Mouse (Mus musculus): ENCODE measurements around the gene Unc5b. TPM values are rescaled to one million over a fixed set of nuclear protein-coding genes. Genes with fewer than 3 reads are reported as not detected.

Unc5b gene
- total and polyA plus RNA-seq, 3 experiments, result 0.04 to 0.21 (median 0.06) TPM

- Histone ChIP-seq H3K9ac (ENCODE audit: insufficient read depth, low read depth) (no peak overlapping the region), H3K4me1 (ENCODE audit: control insufficient read depth in 1 of 2, insufficient read depth in 2 of 2) (peaks cover 14 to 35% of the 10 kb centered on the region in 2 experiments), H3K27ac (ENCODE audit: insufficient read depth, low read depth) (no peak overlapping the region), H3K9me3 (replicated peaks; ENCODE audit: low read length) (no peaks in the 10 kb centered on the region), H3K79me2 (replicated peaks; ENCODE audit: control insufficient read depth, extremely low read depth, insufficient read depth, poor library complexity, severe bottlenecking) (no peaks in the 10 kb centered on the region), H3K4me3 (replicated peaks in 1 of 3; ENCODE audit: low read depth in 2 of 3, low read length in 2 of 3, poor library complexity in 1 of 3) (no peak overlapping the region), H3K27me3 (replicated peaks) (peaks cover 97% of the 10 kb centered on the region), H3K4me2 (ENCODE audit: insufficient read depth, low read depth, poor library complexity, severe bottlenecking) (no peak overlapping the region), H3K36me3 (replicated peaks in 1 of 2; ENCODE audit: control insufficient read depth in 1 of 2, insufficient read depth in 1 of 2, low read length in 1 of 2) (no peaks in the 10 kb centered on the region)
- in situ Hi-C loops (cut with MboI; ENCODE audit: low pct_ligation_motif_present, low pct_unique_long_range_greater_than_20kb, low sequenced_read_pairs), result no loop called here
- dilution Hi-C loops (cut with MboI; ENCODE audit: extremely low pct_ligation_motif_present, extremely low pct_unique_long_range_greater_than_20kb, low sequenced_read_pairs), result no loop called here
- no peak for DNase-seq (ENCODE audit: extremely low read depth)
- no peak for TF ChIP-seq SIN3A (IDR thresholded peaks at IDR 0.05; ENCODE audit: low read length)
- TF ChIP-seq POLR2A (IDR thresholded peaks at IDR 0.05; ENCODE audit: low read depth, low read length), result no peak
- TF ChIP-seq NRF1 (IDR thresholded peaks at IDR 0.05; ENCODE audit: low read depth, low read length), result no peak
- no peak for TF ChIP-seq BHLHE40 (IDR thresholded peaks at IDR 0.05; ENCODE audit: low read depth, low read length)
- TF ChIP-seq IRF4 (IDR thresholded peaks at IDR 0.05; ENCODE audit: low read depth, low read length), result no peak
- no peak for TF ChIP-seq MEF2A (IDR thresholded peaks at IDR 0.05; ENCODE audit: borderline replicate concordance, low read depth, low read length)
- no peak for TF ChIP-seq RCOR1 (conservative IDR thresholded peaks at IDR 0.05; ENCODE audit: low read depth, low read length)
- no peak for TF ChIP-seq KAT2A (IDR thresholded peaks at IDR 0.05; ENCODE audit: insufficient replicate concordance, low read length)
- no peak for TF ChIP-seq EP300 (IDR thresholded peaks at IDR 0.05; ENCODE audit: low read length)
- TF ChIP-seq SMC3 (IDR thresholded peaks at IDR 0.05; ENCODE audit: low read depth, low read length), result no peak
- TF ChIP-seq CTCF (conservative IDR thresholded peaks at IDR 0.05 in 1 of 2, IDR thresholded peaks at IDR 0.05 in 1 of 2; ENCODE audit: low read depth in 2 of 2, low read length in 2 of 2), result no peak
- TF ChIP-seq JUND (conservative IDR thresholded peaks at IDR 0.05; ENCODE audit: low read depth, low read length), result no peak
- no peak for TF ChIP-seq ETS1 (conservative IDR thresholded peaks at IDR 0.05; ENCODE audit: low read depth, low read length)
- TF ChIP-seq USF2 (conservative IDR thresholded peaks at IDR 0.05; ENCODE audit: low read depth, low read length), result no peak
- TF ChIP-seq UBTF (IDR thresholded peaks at IDR 0.05; ENCODE audit: low read depth, low read length), result no peak
- no peak for TF ChIP-seq ZKSCAN1 (IDR thresholded peaks at IDR 0.05; ENCODE audit: borderline replicate concordance, low read depth, low read length)
- TF ChIP-seq MAX (IDR thresholded peaks at IDR 0.05; ENCODE audit: low read length), result no peak
- TF ChIP-seq MAZ (IDR thresholded peaks at IDR 0.05; ENCODE audit: low read depth, low read length), result no peak
- TF ChIP-seq HCFC1 (IDR thresholded peaks at IDR 0.05; ENCODE audit: low read depth, low read length), result no peak
Observed at GRCm38 (mm10) chr10:60806207-60806538, 25.2 kb downstream of the Unc5b start.

GRCm38 (mm10) chr10:60805436-60806206 lies 25.8 kb downstream of the Unc5b start:
- dilution Hi-C loops (cut with MboI; ENCODE audit: extremely low pct_ligation_motif_present, extremely low pct_unique_long_range_greater_than_20kb, low sequenced_read_pairs) (no loop called here), in situ Hi-C loops (cut with MboI; ENCODE audit: low pct_ligation_motif_present, low pct_unique_long_range_greater_than_20kb, low sequenced_read_pairs) (no loop called here)
- Histone ChIP-seq H3K27ac (ENCODE audit: insufficient read depth, low read depth) (no peak overlapping the region), H3K27me3 (replicated peaks) (peaks cover 97% of the 10 kb centered on the region), H3K9ac (ENCODE audit: insufficient read depth, low read depth) (no peak overlapping the region), H3K36me3 (replicated peaks in 1 of 2; ENCODE audit: control insufficient read depth in 1 of 2, insufficient read depth in 1 of 2, low read length in 1 of 2) (no peaks in the 10 kb centered on the region), H3K4me3 (replicated peaks in 1 of 3; ENCODE audit: low read depth in 2 of 3, low read length in 2 of 3, poor library complexity in 1 of 3) (no peak overlapping the region), H3K79me2 (replicated peaks; ENCODE audit: control insufficient read depth, extremely low read depth, insufficient read depth, poor library complexity, severe bottlenecking) (no peaks in the 10 kb centered on the region), H3K4me1 (ENCODE audit: control insufficient read depth in 1 of 2, insufficient read depth in 2 of 2) (peaks cover 15 to 40% of the 10 kb centered on the region in 2 experiments), H3K4me2 (ENCODE audit: insufficient read depth, low read depth, poor library complexity, severe bottlenecking) (no peak overlapping the region), H3K9me3 (replicated peaks; ENCODE audit: low read length) (no peaks in the 10 kb centered on the region)
- DNase-seq (ENCODE audit: extremely low read depth), result no peak
- TF ChIP-seq EP300 (IDR thresholded peaks at IDR 0.05; ENCODE audit: low read length), result no peak
- no peak for TF ChIP-seq POLR2A (IDR thresholded peaks at IDR 0.05; ENCODE audit: low read depth, low read length)
- no peak for TF ChIP-seq ZMIZ1 (IDR thresholded peaks at IDR 0.05; ENCODE audit: low read depth, low read length)
